Mouse (Mus musculus) kidney, embryonic 16.5 days (tissue): Measurements from ENCODE around the gene Apela. TPM values are rescaled to one million over a fixed set of nuclear protein-coding genes. Genes with fewer than 3 reads are reported as not detected.

Experiments
- ATAC-seq: fragments of 200-750 bp; cut with Nextera tagmentation; 2 replicates; pipeline ENCODE4 v1.8.0; 2017; ENCODE audit warnings: moderate TSS enrichment; ENCODE audit not compliant: low FRiP score, low TSS enrichment
- H3K27ac ChIP-seq: fragments of 300-500 bp; sonication (generic); 2 replicates; pipeline ENCODE4 v1.5.1; 2014; ENCODE audit warnings: low read length
- H3K27me3 ChIP-seq: fragments of 300-500 bp; sonication (generic); 2 replicates; pipeline ENCODE4 v1.6.1; 2014; ENCODE audit warnings: low read length, control low read depth, mixed read lengths; ENCODE audit not compliant: insufficient read depth
- H3K36me3 ChIP-seq: fragments of 300-500 bp; sonication (generic); 2 replicates; pipeline ENCODE4 v1.6.1; 2014; ENCODE audit warnings: low read length, control low read depth, mixed read lengths; ENCODE audit not compliant: insufficient read depth
- H3K4me1 ChIP-seq: fragments of 300-500 bp; sonication (generic); 2 replicates; pipeline ENCODE4 v1.6.1; 2014; ENCODE audit warnings: low read length, control low read depth, mixed read lengths; ENCODE audit not compliant: insufficient read depth
- H3K4me2 ChIP-seq: fragments of 300-500 bp; sonication (generic); replicated peaks from 2 replicates; pipeline ENCODE4 v1.6.1; 2014; ENCODE audit warnings: low read depth, low read length
- H3K4me3 ChIP-seq: fragments of 300-500 bp; sonication (generic); 2 replicates; pipeline ENCODE4 v1.5.1; 2014; ENCODE audit warnings: mild to moderate bottlenecking, low read length
- H3K9ac ChIP-seq: fragments of 300-500 bp; sonication (generic); replicated peaks from 2 replicates; pipeline ENCODE4 v1.6.1; 2014; ENCODE audit warnings: low read length
- H3K9me3 ChIP-seq: fragments of 300-500 bp; sonication (generic); 2 replicates; pipeline ENCODE4 v1.6.1; 2016; ENCODE audit warnings: low read length, control low read depth
- WGBS: fragments of 180-500 bp; shearing (Covaris S2); extraction: QIAGEN DNeasy Blood & Tissue Kit; methylation state at CpG from one replicate; pipeline ENCODE4 v1.1.7; 2014; 5-methylcytosine and 5-hydroxymethylcytosine counted together
- polyA plus RNA-seq: library from polyadenylated mRNA; unstranded; fragments of >200 nt; fragmentation: Nextera tagmentation; extraction: Ambion mirVana; gene quantifications from 2 replicates; pipeline ENCODE4 v1.2.1, GENCODE M21; 2015

The Apela gene
- polyA plus RNA-seq, 1 experiment from 2014 or later, result 13.8 TPM

- no peak overlapping the region for H3K27ac ChIP-seq
- H3K9me3 ChIP-seq, result no peaks in the 10 kb centered on the region
- ATAC-seq, result no peak
- no peak overlapping the region for H3K4me3 ChIP-seq
- no peaks in the 10 kb centered on the region for H3K27me3 ChIP-seq
- no peaks in the 10 kb centered on the region for H3K36me3 ChIP-seq
- no peaks in the 10 kb centered on the region for H3K4me1 ChIP-seq
- WGBS, result 70% methylated on average over 4 of the region's 4 CpGs
- no peak overlapping the region for H3K4me2 ChIP-seq
- no peak overlapping the region for H3K9ac ChIP-seq
Measured at GRCm38 (mm10) chr8:65062195-65062594, 25.1 kb upstream of the Apela start.

GRCm38 (mm10) chr8:65056722-65057121 is 19.6 kb upstream of the Apela start:
- H3K27me3 ChIP-seq, result no peaks in the 10 kb centered on the region
- H3K9ac ChIP-seq, result no peak overlapping the region
- no peak overlapping the region for H3K27ac ChIP-seq
- no peak overlapping the region for H3K4me3 ChIP-seq
- H3K36me3 ChIP-seq, result no peaks in the 10 kb centered on the region
- ATAC-seq, result no peak
- 0 out of 2 replicates have a peak, but pooled peaks cover 4% of the 10 kb centered on the region for H3K4me1 ChIP-seq
- 91% methylated on average over 4 of the region's 4 CpGs for WGBS
- H3K9me3 ChIP-seq, result no peaks in the 10 kb centered on the region
- H3K4me2 ChIP-seq, result no peak overlapping the region

- H3K4me3 ChIP-seq, result no peak overlapping the region
- H3K36me3 ChIP-seq, result no peaks in the 10 kb centered on the region
- no peaks in the 10 kb centered on the region for H3K9me3 ChIP-seq
- H3K9ac ChIP-seq, result no peak overlapping the region
- H3K4me1 ChIP-seq, result 0 out of 2 replicates have a peak, but pooled peaks cover 4% of the 10 kb centered on the region
- H3K27ac ChIP-seq, result peak overlapping the region; percentile 9; the same call in 1 of the 2 replicates
- no peak for ATAC-seq
- H3K27me3 ChIP-seq, result no peaks in the 10 kb centered on the region
- WGBS, result 29% methylated on average over 5 of the region's 5 CpGs
- no peak overlapping the region for H3K4me2 ChIP-seq
Measured at GRCm38 (mm10) chr8:65053968-65054367, 16.8 kb upstream of the Apela start.

- 61% methylated on average over 3 of the region's 3 CpGs for WGBS
- no peaks in the 10 kb centered on the region for H3K27me3 ChIP-seq
Measured at GRCm38 (mm10) chr8:65053554-65053953, 16.4 kb upstream of the Apela start.

GRCm38 (mm10) chr8:65047801-65048200 is 10.7 kb upstream of the Apela start:
- H3K4me3 ChIP-seq, result no peak overlapping the region
- no peak overlapping the region for H3K27ac ChIP-seq
- ATAC-seq, result no peak
- H3K9me3 ChIP-seq, result no peaks in the 10 kb centered on the region
- H3K4me2 ChIP-seq, result no peak overlapping the region
- H3K36me3 ChIP-seq, result no peaks in the 10 kb centered on the region
- H3K27me3 ChIP-seq, result no peaks in the 10 kb centered on the region
- no peaks in the 10 kb centered on the region for H3K4me1 ChIP-seq
- WGBS, result 95% methylated on average over 4 of the region's 4 CpGs
- no peak overlapping the region for H3K9ac ChIP-seq

More at GRCm38 (mm10) chr8:65053554-65053953, 16.4 kb upstream of the Apela start:
- no peak overlapping the region for H3K9ac ChIP-seq
- H3K36me3 ChIP-seq, result no peaks in the 10 kb centered on the region
- H3K4me2 ChIP-seq, result no peak overlapping the region
- 0 out of 2 replicates have a peak overlapping the region, but pooled peaks have one; percentile 16 for H3K27ac ChIP-seq
- H3K4me3 ChIP-seq, result no peak overlapping the region
- ATAC-seq, result no peak
- 0 out of 2 replicates have a peak, but pooled peaks cover 4% of the 10 kb centered on the region for H3K4me1 ChIP-seq
- H3K9me3 ChIP-seq, result no peaks in the 10 kb centered on the region

GRCm38 (mm10) chr8:65047193-65047592 is 10.1 kb upstream of the Apela start:
- Histone ChIP-seq H3K4me2 (no peak overlapping the region), H3K27ac (no peak overlapping the region), H3K4me1 (no peaks in the 10 kb centered on the region), H3K4me3 (no peak overlapping the region), H3K36me3 (no peaks in the 10 kb centered on the region), H3K9me3 (no peaks in the 10 kb centered on the region), H3K27me3 (no peaks in the 10 kb centered on the region), H3K9ac (no peak overlapping the region)
- WGBS, result 96% methylated on average over 4 of the region's 4 CpGs
- ATAC-seq, result no peak

GRCm38 (mm10) chr8:65046565-65046964 is 9.4 kb upstream of the Apela start:
- no peak overlapping the region for H3K9ac ChIP-seq
- no peak overlapping the region for H3K4me3 ChIP-seq
- ATAC-seq, result peak; percentile 46; the same call in 1 of the 2 replicates
- H3K36me3 ChIP-seq, result no peaks in the 10 kb centered on the region
- no peaks in the 10 kb centered on the region for H3K4me1 ChIP-seq
- no peak overlapping the region for H3K4me2 ChIP-seq
- WGBS, result 61% methylated on average over 5 of the region's 5 CpGs
- no peaks in the 10 kb centered on the region for H3K9me3 ChIP-seq
- H3K27ac ChIP-seq, result no peak overlapping the region
- H3K27me3 ChIP-seq, result no peaks in the 10 kb centered on the region

GRCm38 (mm10) chr8:65034136-65034535 is 3.0 kb downstream of the Apela start:
- no peaks in the 10 kb centered on the region for H3K9me3 ChIP-seq
- H3K27me3 ChIP-seq, result no peaks in the 10 kb centered on the region
- peaks cover 31% of the 10 kb centered on the region for H3K4me1 ChIP-seq
- H3K36me3 ChIP-seq, result no peaks in the 10 kb centered on the region
- peak overlapping the region; percentile 10; the same call in 1 of the 2 replicates for H3K4me2 ChIP-seq
- H3K27ac ChIP-seq, result peak overlapping the region; percentile 53; the same call in 1 of the 2 replicates
- 30% methylated on average over 2 of the region's 2 CpGs for WGBS
- ATAC-seq, result no peak
- no peak overlapping the region for H3K9ac ChIP-seq
- no peak overlapping the region for H3K4me3 ChIP-seq

- Histone ChIP-seq H3K9me3 (no peaks in the 10 kb centered on the region), H3K36me3 (no peaks in the 10 kb centered on the region), H3K9ac (no peak overlapping the region), H3K4me3 (no peak overlapping the region), H3K4me1 (peaks cover 31% of the 10 kb centered on the region), H3K27me3 (no peaks in the 10 kb centered on the region), H3K27ac (no peak overlapping the region), H3K4me2 (no peak overlapping the region)
- ATAC-seq, result no peak
- 85% methylated on average over 13 of the region's 13 CpGs for WGBS
Measured at GRCm38 (mm10) chr8:65033056-65033455, 4.1 kb downstream of the Apela start.

GRCm38 (mm10) chr8:65032107-65032506 is 5.0 kb downstream of the Apela start:
- H3K9me3 ChIP-seq, result no peaks in the 10 kb centered on the region
- H3K4me2 ChIP-seq, result no peak overlapping the region
- H3K4me1 ChIP-seq, result peaks cover 24% of the 10 kb centered on the region
- no peaks in the 10 kb centered on the region for H3K36me3 ChIP-seq
- 100% methylated on average over 1 of the region's 1 CpGs for WGBS
- ATAC-seq, result no peak
- no peak overlapping the region for H3K4me3 ChIP-seq
- H3K27ac ChIP-seq, result no peak overlapping the region
- no peaks in the 10 kb centered on the region for H3K27me3 ChIP-seq
- H3K9ac ChIP-seq, result no peak overlapping the region
